26 mouse cellular contexts compared by ENCODE assay signal in genomic region chr17:11870546-11870945, GRCm38 (mm10).
"Had no signal": no experiment of that assay in that cellular context is flagged by ENCODE, and none has a peak within 500 bp of the region (broad histone marks: within the 10 kb centered on the region; RNA-seq: fewer than 3 reads in every experiment).

No protein-coding gene starts in this region.

- H3K9me3 ChIP-seq: heart, embryonic 12.5 days; heart, embryonic 13.5 days; heart, embryonic 15.5 days; hindbrain, embryonic 10.5 days; hindbrain, embryonic 12.5 days; hindbrain, embryonic 13.5 days; hindbrain, embryonic 15.5 days; intestine, embryonic 15.5 days; kidney, embryonic 15.5 days had no signal

- H3K27me3 ChIP-seq: heart, embryonic 12.5 days; heart, embryonic 13.5 days; heart, embryonic 15.5 days; hindbrain, embryonic 12.5 days; hindbrain, embryonic 15.5 days; intestine, embryonic 15.5 days; kidney, embryonic 15.5 days had no signal

- DNase-seq: heart, postnatal 10 days; heart, postnatal 36 days; kidney, adult 11 months; kidney, adult 18-20 months; kidney, adult 2 months; kidney, adult 8-10 months; kidney, adult 9 months; kidney, postnatal 10 days; kidney, postnatal 14 days; kidney, postnatal 25 days; kidney, postnatal 36 days; kidney, postnatal 4 days; layer of hippocampus, adult 9-11 months had no signal

- H3K36me3 ChIP-seq: heart, embryonic 12.5 days; heart, embryonic 13.5 days; heart, embryonic 15.5 days; hindbrain, embryonic 10.5 days; hindbrain, embryonic 12.5 days; hindbrain, embryonic 13.5 days; hindbrain, embryonic 15.5 days; intestine, embryonic 15.5 days; kidney, embryonic 15.5 days had no signal

- H3K4me3 ChIP-seq: heart, embryonic 12.5 days; heart, embryonic 13.5 days; heart, embryonic 15.5 days; hindbrain, embryonic 10.5 days; hindbrain, embryonic 12.5 days; hindbrain, embryonic 13.5 days; hindbrain, embryonic 15.5 days; intestine, embryonic 15.5 days; kidney, embryonic 15.5 days; layer of hippocampus, adult 2 months; left cerebral cortex, adult 2 months had no signal

- H3K27ac ChIP-seq: heart, embryonic 13.5 days; heart, embryonic 15.5 days; hindbrain, embryonic 10.5 days; hindbrain, embryonic 12.5 days; hindbrain, embryonic 13.5 days; hindbrain, embryonic 14.5 days; hindbrain, embryonic 15.5 days; intestine, embryonic 15.5 days; kidney, embryonic 15.5 days; kidney, postnatal 0 days; layer of hippocampus, adult 2 months; left cerebral cortex, adult 2 months had no signal

- H3K4me1 ChIP-seq: heart, embryonic 13.5 days; heart, embryonic 15.5 days; hindbrain, embryonic 12.5 days; hindbrain, embryonic 13.5 days; hindbrain, embryonic 15.5 days; intestine, embryonic 15.5 days had no signal
